Mouse (Mus musculus) heart, embryonic 12.5 days (tissue): ENCODE measurements around the gene Olfr67. TPM values are rescaled to one million over a fixed set of nuclear protein-coding genes. Genes with fewer than 3 reads are reported as not detected.
"Not testable (repeated sequence)": the region's sequence is repeated elsewhere in the genome, so short reads cannot be mapped to it uniquely, and the experiment has no call there.

Experiments
- ATAC-seq: fragments of 200-750 bp; cut with Nextera tagmentation; 2 replicates; pipeline ENCODE4 v1.8.0; 2017; ENCODE audit warnings: moderate TSS enrichment, moderate library complexity; ENCODE audit not compliant: insufficient number of reproducible peaks, low FRiP score
- H3K27ac ChIP-seq: fragments of 300-500 bp; sonication (generic); 2 replicates; pipeline ENCODE4 v1.5.1; 2016; ENCODE audit warnings: mild to moderate bottlenecking, moderate library complexity; ENCODE audit not compliant: poor library complexity, severe bottlenecking
- H3K27me3 ChIP-seq: fragments of 300-500 bp; sonication (generic); replicated peaks from 2 replicates; pipeline ENCODE4 v1.6.1; 2016; ENCODE audit warnings: mild to moderate bottlenecking, moderate library complexity
- H3K36me3 ChIP-seq: fragments of 300-500 bp; sonication (generic); 2 replicates; pipeline ENCODE4 v1.6.1; 2016; ENCODE audit warnings: mild to moderate bottlenecking, moderate library complexity
- H3K4me1 ChIP-seq: fragments of 300-500 bp; sonication (generic); replicated peaks from 2 replicates; pipeline ENCODE4 v1.6.1; 2016; ENCODE audit warnings: mild to moderate bottlenecking
- H3K4me2 ChIP-seq: fragments of 300-500 bp; sonication (generic); 2 replicates; pipeline ENCODE4 v1.6.1; 2016; ENCODE audit warnings: mild to moderate bottlenecking, moderate library complexity
- H3K4me3 ChIP-seq: fragments of 300-500 bp; sonication (generic); 2 replicates; pipeline ENCODE4 v1.5.1; 2016; ENCODE audit warnings: mild to moderate bottlenecking
- H3K9ac ChIP-seq: fragments of 300-500 bp; sonication (generic); 2 replicates; pipeline ENCODE4 v1.6.1; 2016; ENCODE audit warnings: mild to moderate bottlenecking, moderate library complexity
- H3K9me3 ChIP-seq: fragments of 300-500 bp; sonication (generic); replicated peaks from 2 replicates; pipeline ENCODE4 v1.6.1; 2016; ENCODE audit warnings: mild to moderate bottlenecking, moderate library complexity
- WGBS: fragments of 180-500 bp; shearing (Covaris S2); methylation state at CpG from one replicate; pipeline ENCODE4 v1.1.7; 2016; 5-methylcytosine and 5-hydroxymethylcytosine counted together
- polyA plus RNA-seq: library from polyadenylated mRNA; unstranded; fragments of >200 nt; fragmentation: Nextera tagmentation; extraction: Ambion mirVana; gene quantifications from 2 replicates; pipeline ENCODE4 v1.2.1, GENCODE M21; 2016

Olfr67 gene
- not detected in 2 replicates for polyA plus RNA-seq

DNA sequence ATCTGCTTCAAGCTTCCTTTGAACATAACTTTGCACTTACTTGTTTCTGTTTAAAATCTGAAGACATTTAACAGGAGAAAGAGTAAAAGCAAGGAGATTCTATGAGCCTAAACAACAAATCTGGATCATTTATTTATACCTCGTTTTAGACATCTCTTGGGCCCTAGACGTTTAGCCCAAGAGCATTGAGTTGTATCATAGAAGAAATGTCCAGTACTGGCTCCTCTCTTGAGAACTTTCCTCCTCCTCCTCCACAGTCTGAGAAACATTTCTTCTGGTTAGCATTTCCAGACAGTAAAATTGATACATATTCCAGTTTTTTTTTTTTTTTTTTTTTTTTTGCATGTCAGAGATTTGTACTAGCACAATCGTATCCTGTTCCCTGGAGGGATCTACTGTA lies at the start of gene Olfr67:
TSS of gene Olfr67 (minus strand) at position 101 of the 400 bp plus-strand sequence.
- Histone ChIP-seq H3K9ac (no peak within 1 kb of the TSS), H3K27me3 (no peaks in the 10 kb centered on the region), H3K4me2 (no peak within 1 kb of the TSS), H3K36me3 (no peaks in the 10 kb centered on the region), H3K27ac (no peak within 1 kb of the TSS), H3K9me3 (peaks cover 3% of the 10 kb centered on the region; the same call in 1 of the 2 replicates), H3K4me1 (no peaks in the 10 kb centered on the region), H3K4me3 (no peak within 1 kb of the TSS)
- WGBS: 62% methylated on average over 3 of the region's 3 CpGs
- no peak for ATAC-seq

DNA sequence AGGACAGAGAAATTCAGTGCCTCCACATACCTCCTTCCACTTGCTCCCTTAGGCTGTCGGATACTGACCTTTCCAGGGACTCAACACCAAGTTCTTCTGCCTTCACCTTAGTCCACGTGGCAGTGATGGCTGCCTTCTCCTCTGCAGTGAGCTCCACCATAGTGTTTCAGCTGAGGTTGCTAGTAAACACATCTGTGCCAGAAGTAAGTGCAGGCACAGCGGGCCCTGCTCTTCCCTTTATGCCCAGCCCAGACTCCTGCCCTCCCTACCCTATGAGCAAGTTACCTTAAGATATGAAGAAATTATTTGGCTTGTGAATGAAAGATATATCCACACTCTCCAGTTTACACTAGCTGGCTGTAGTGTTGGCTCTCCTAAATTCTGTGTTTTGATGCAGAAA lies 48.6 kb upstream of the Olfr67 start, which contains the start of gene Hbb-bh2:
TSS of gene Hbb-bh2 (minus strand) at position 253 of the 400 bp plus-strand sequence.
- H3K4me3 ChIP-seq: no peak within 1 kb of the TSS
- no peaks in the 10 kb centered on the region for H3K27me3 ChIP-seq
- no peaks in the 10 kb centered on the region for H3K4me1 ChIP-seq
- no peaks in the 10 kb centered on the region for H3K9me3 ChIP-seq
- ATAC-seq: peak; percentile 66
- H3K9ac ChIP-seq: no peak within 1 kb of the TSS
- WGBS: 58% methylated on average over 3 of the region's 3 CpGs
- H3K4me2 ChIP-seq: no peak within 1 kb of the TSS; the same call in 1 of the 2 replicates
- H3K27ac ChIP-seq: no peak within 1 kb of the TSS
- H3K36me3 ChIP-seq: no peaks in the 10 kb centered on the region

DNA sequence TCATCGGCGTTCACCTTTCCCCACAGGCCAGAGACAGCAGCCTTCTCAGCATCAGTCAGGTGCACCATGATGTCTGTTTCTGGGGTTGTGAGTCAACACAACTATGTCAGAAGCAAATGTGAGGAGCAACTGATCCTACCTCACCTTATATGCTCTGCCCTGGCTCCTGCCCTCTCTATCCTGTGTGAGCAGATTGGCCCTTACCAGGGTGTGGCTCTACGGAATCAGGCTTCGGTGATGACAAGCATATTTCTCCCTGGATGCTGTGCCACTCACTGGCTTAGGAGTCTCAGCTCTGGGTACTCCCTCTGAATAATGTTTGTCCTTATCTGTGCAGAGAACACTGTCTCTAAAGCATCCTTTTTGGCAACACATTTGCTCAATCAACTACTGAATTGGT lies 36.2 kb upstream of the Olfr67 start, which contains the start of gene Hbb-bs:
TSS of gene Hbb-bs (minus strand) at position 289 of the 400 bp plus-strand sequence.
- peak; percentile 90 for ATAC-seq
- Histone ChIP-seq H3K9ac (no peak within 1 kb of the TSS), H3K9me3 (no peaks in the 10 kb centered on the region), H3K27me3 (no peaks in the 10 kb centered on the region), H3K36me3 (no peaks in the 10 kb centered on the region), H3K27ac (no peak within 1 kb of the TSS), H3K4me3 (no peak within 1 kb of the TSS), H3K4me2 (no peak within 1 kb of the TSS), H3K4me1 (no peaks in the 10 kb centered on the region)
- WGBS: 80% methylated on average over 4 of the region's 4 CpGs

DNA sequence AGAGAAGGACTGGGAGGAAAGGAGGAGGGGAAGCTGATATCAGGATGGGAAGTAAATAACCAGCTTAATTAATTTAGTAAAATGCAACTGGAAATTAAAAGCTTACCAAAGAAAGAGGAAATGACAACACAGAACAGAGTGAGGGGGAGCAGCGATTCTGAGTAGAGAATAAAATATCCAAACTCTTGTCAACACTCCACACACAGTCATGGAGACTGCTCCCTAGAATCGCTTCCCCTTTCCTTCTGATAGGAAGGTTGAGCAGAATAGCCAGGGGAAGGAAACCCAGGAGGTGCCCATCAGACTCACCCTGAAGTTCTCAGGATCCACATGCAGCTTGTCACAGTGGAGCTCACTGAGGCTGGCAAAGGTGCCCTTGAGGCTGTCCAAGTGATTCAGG lies 35.5 kb upstream of the Olfr67 start:
- not testable (repeated sequence) for H3K36me3 ChIP-seq, H3K27me3 ChIP-seq, H3K4me3 ChIP-seq, H3K9me3 ChIP-seq, H3K4me1 ChIP-seq, H3K27ac ChIP-seq, H3K4me2 ChIP-seq, H3K9ac ChIP-seq
- ATAC-seq: peak; percentile 27; the same call in 1 of the 2 replicates
- WGBS: no CpG with 5 or more reads among the region's 2 CpGs

DNA sequence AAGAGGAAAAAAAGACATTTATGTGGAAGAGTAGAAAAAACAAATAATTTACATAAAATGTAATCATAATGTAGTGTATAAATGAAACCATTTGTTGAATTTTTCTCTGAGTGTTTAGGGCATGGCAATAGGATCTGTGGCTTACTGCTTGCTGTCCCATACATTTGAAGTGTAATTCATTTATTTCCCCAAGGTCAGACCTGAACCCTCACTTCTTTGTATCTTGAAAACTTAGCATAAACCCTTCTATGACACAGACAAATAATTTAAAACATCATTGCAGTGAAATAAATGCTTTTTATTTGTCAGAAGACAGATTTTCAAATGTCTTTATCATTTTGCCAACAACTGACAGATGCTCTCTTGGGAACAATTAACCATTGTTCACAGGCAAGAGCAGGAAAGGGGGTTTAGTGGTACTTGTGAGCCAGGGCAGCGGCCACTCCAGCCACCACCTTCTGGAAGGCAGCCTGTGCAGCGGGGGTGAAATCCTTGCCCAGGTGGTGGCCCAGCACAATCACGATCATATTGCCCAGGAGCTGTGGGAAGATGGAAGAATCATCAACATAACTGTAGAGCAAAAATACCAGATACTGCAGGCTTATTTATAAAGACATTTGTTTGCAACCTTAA lies 34.8 kb upstream of the Olfr67 start:
- Histone ChIP-seq H3K4me3 (no peak overlapping the region), H3K9ac (no peak overlapping the region), H3K36me3 (no peaks in the 10 kb centered on the region), H3K4me2 (no peak overlapping the region), H3K4me1 (no peaks in the 10 kb centered on the region), H3K27ac (no peak overlapping the region), H3K9me3 (no peaks in the 10 kb centered on the region), H3K27me3 (no peaks in the 10 kb centered on the region)
- WGBS: 70% methylated on average over 3 of the region's 3 CpGs
- no peak; the same call in 1 of the 2 replicates for ATAC-seq

DNA sequence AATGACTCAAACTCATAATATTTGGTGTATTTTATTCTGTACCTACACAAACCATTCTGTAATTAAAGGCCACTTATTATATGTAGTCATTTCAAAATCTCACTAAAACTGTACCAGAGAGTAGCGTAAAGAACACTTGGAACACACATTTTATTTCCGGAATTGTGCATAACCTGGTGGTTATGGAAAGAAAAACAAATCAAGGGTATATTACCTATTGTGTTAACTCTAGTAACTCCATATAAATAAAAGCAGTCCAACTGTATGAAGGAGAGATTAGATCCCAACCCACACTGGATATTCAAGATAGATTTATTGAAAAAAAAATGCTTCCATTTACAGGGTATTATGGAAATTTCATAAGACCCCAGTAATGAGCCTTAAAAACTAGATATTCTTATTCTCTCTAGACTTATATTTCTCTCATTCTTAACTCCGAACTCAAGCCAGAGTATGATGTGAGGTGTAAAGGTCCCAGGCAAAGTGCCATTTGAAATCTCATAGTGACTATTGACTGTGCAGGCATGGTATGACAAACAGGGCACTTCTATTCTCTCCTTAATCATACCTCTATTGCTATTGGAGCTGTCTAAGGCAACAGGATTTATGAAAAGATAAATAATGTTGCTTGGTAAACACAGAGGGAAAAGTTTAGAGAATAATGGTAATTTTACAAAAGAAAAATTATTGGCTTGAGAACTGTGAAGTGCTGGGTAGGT lies 34.1 kb upstream of the Olfr67 start:
- 82% methylated on average over 3 of the region's 3 CpGs for WGBS

GRCm38 (mm10) chr7:103824597-103824996 lies 33.0 kb upstream of the Olfr67 start:
- WGBS: 82% methylated on average over 2 of the region's 2 CpGs

More for the DNA sequence above, 34.1 kb upstream of the Olfr67 start:
- no peaks in the 10 kb centered on the region for H3K27me3 ChIP-seq
- H3K4me3 ChIP-seq: no peak overlapping the region
- no peak overlapping the region for H3K4me2 ChIP-seq
- no peak overlapping the region for H3K9ac ChIP-seq
- no peak overlapping the region for H3K27ac ChIP-seq
- no peaks in the 10 kb centered on the region for H3K9me3 ChIP-seq
- H3K4me1 ChIP-seq: no peaks in the 10 kb centered on the region
- H3K36me3 ChIP-seq: no peaks in the 10 kb centered on the region
- ATAC-seq: peak; percentile 51; the same call in 1 of the 2 replicates

DNA sequence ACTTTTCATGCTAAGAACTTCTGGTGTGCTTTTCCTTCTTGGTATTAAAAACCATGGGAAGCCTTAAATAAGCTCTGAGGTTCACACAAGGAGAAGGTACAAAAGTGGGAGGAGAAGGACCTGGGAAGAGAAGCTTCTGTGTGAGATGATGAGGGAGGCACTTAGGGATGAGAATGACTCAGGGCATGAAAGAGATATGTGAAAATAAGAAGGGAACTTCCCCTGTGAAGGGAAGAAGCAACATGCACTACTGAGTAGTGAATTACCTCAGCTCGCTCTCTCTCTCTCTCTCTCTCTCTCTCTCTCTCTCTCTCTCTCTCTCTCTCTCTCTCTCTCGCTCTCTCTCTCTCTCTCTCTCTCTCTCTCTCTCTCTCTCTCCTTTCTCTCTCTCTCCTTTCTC lies 23.5 kb upstream of the Olfr67 start:
- not testable (repeated sequence) for H3K27me3 ChIP-seq, H3K4me1 ChIP-seq, H3K9me3 ChIP-seq, H3K9ac ChIP-seq, H3K4me3 ChIP-seq, ATAC-seq, H3K4me2 ChIP-seq, H3K36me3 ChIP-seq, H3K27ac ChIP-seq
- WGBS: 71% methylated on average over 1 of the region's 2 CpGs

More at GRCm38 (mm10) chr7:103824597-103824996, 33.0 kb upstream of the Olfr67 start:
- no peaks in the 10 kb centered on the region for H3K27me3 ChIP-seq
- H3K4me1 ChIP-seq: no peaks in the 10 kb centered on the region
- no peak overlapping the region for H3K9ac ChIP-seq
- no peaks in the 10 kb centered on the region for H3K9me3 ChIP-seq
- no peaks in the 10 kb centered on the region for H3K36me3 ChIP-seq
- no peak for ATAC-seq
- no peak overlapping the region for H3K4me2 ChIP-seq
- H3K4me3 ChIP-seq: no peak overlapping the region
- H3K27ac ChIP-seq: no peak overlapping the region

DNA sequence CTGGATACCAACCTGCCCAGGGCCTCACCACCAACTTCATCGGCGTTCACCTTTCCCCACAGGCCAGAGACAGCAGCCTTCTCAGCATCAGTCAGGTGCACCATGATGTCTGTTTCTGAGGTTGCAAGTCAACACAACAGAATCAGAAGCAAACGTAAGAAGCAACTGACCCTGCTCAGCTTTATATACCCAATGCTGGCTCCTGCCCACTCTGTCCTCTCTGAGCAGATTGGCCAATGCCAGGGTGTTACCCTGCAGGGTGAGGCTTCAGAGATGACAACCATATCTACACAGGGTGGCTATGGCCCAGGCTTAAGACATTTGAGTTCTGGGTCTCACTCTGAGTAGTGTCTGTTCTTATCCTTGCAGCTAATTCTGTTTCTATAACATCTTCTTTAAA lies 22.1 kb upstream of the Olfr67 start, which contains the start of gene Hbb-bt:
TSS of gene Hbb-bt (minus strand) at position 231 of the 400 bp plus-strand sequence.
- peak; percentile 95 for ATAC-seq
- H3K36me3 ChIP-seq: no peaks in the 10 kb centered on the region
- H3K4me3 ChIP-seq: no peak within 1 kb of the TSS
- H3K27me3 ChIP-seq: no peaks in the 10 kb centered on the region
- no peaks in the 10 kb centered on the region; the same call in 1 of the 2 replicates for H3K4me1 ChIP-seq
- 82% methylated on average over 3 of the region's 3 CpGs for WGBS
- H3K27ac ChIP-seq: no peak within 1 kb of the TSS
- H3K9me3 ChIP-seq: no peaks in the 10 kb centered on the region
- H3K9ac ChIP-seq: no peak within 1 kb of the TSS
- no peak within 1 kb of the TSS for H3K4me2 ChIP-seq

GRCm38 (mm10) chr7:103813152-103813551 lies 21.5 kb upstream of the Olfr67 start:
- no CpG with 5 or more reads among the region's 3 CpGs for WGBS
- H3K4me2 ChIP-seq, H3K36me3 ChIP-seq, H3K9ac ChIP-seq, H3K9me3 ChIP-seq, H3K4me3 ChIP-seq, H3K27ac ChIP-seq, H3K4me1 ChIP-seq, H3K27me3 ChIP-seq: not testable (repeated sequence)
- ATAC-seq: 0 out of 2 replicates have a peak, but pooled peaks have one; percentile 4

DNA sequence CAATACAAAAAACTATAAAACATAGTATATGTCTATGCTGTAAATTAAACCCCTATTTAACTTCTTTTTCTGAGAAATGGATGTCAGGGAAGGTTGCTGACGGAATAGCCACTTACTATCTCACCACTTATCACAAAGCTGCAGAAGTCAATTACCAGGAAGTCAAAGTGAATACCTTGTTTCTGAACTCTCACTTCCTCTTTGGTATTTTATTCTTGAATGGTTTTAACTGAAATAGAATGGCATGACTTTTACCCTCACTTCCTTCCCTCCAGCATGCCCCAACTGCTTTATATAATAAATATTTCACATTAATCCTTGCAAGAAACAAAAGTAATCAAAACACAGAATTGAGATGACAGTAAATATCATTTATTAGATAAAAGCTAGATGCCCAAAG lies 20.6 kb upstream of the Olfr67 start:
- no peaks in the 10 kb centered on the region for H3K36me3 ChIP-seq
- H3K9ac ChIP-seq: no peak overlapping the region
- ATAC-seq: no peak
- no peaks in the 10 kb centered on the region; the same call in 1 of the 2 replicates for H3K4me1 ChIP-seq
- WGBS: 40% methylated on average over 1 of the region's 1 CpGs
- no peaks in the 10 kb centered on the region for H3K9me3 ChIP-seq
- no peak overlapping the region for H3K4me2 ChIP-seq
- no peak overlapping the region for H3K27ac ChIP-seq
- no peaks in the 10 kb centered on the region for H3K27me3 ChIP-seq
- H3K4me3 ChIP-seq: no peak overlapping the region
